Mouse (Mus musculus) thymus, postnatal 14 days (tissue): ENCODE results near the gene BC029722.
A peak's percentile ranks its signal among the peaks of the same experiment; 100 is the strongest.
"Not testable (repeated sequence)": the region's sequence is repeated elsewhere in the genome, so short reads cannot be mapped to it uniquely, and the experiment has no call there.

Experiments used
- DNase-seq: peaks from one replicate; pipeline ENCODE4 v3.0.0; 2021

The BC029722 gene

DNA sequence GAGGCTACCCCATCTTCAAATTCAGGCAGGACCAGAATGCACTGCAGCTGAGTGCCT, at the start of gene BC029722:
Gene BC029722 (minus strand): TSS at position 35 of the 57 bp plus-strand sequence.
- DNase-seq: no peak

GRCm38 (mm10) chr2:155868320-155868719, 49.1 kb upstream of the BC029722 start:
- DNase-seq: no peak

GRCm38 (mm10) chr2:155863301-155863867, 44.2 kb upstream of the BC029722 start:
- no peak for DNase-seq

- DNase-seq: no peak
Measured at GRCm38 (mm10) chr2:155862573-155863300, 43.5 kb upstream of the BC029722 start.

DNA sequence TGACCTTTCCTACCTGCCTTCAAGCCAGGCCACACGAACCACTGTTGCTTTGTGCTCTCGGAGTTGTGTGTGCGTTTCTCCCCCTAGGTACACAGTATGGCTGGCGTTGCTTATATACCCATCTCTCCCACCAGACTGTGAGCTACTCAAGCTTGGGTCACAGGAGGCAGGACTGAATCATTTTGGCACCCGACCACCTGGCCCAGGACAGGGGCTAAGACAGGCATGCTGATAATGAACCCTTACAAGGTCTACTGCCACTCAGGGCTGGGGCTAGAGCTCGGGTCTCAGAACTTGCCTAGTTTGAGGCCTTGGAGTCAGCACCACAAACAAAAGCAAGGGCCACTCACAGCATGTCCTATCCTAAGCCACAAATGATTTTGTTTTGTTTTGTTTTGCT, 42.4 kb upstream of the BC029722 start:
- DNase-seq: no peak

GRCm38 (mm10) chr2:155860102-155860501, 40.9 kb upstream of the BC029722 start:
- DNase-seq: no peak

DNA sequence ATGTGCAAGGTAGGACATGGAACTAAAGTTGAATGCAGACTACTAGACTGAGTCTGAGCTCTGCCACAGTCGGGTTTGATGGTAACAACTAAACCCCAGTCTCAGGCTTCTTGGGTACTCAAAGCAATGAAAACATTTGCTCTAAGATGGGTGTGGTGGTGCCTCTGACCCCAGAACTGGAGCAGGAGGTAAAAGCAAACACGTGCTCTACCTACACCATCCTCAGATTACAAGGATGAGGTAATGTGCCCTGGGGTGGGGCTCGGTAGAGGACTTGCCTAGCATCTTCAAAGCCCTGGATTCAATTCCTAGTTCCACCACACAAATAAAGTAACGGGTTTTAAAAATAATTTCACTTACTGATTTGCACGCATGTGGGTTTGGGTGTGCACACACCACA, 33.3 kb upstream of the BC029722 start:
- no peak for DNase-seq

GRCm38 (mm10) chr2:155850120-155850519, 30.9 kb upstream of the BC029722 start:
- no peak for DNase-seq

DNA sequence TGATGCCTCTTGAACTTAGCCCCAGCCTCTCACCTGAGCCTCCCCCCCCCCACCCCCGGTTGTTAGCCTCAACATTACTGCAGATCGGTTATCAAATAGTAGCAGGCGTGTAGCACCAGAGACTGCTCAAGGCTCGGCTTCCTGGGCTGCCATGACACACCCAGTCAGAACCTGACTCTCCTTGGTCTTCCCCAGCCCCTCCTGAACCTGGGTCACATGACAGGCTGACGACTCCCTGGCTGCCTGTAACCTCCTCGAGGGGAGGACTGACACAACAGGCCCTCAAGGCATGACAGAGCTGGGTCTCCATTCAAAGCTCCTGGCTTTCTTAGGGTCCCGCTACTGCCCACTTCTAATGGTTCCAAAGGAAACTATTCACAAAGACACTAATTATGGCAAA, 30.2 kb upstream of the BC029722 start:
- no peak for DNase-seq

GRCm38 (mm10) chr2:155848291-155848690, 29.1 kb upstream of the BC029722 start:
- peak; percentile 80 for DNase-seq

- no peak for DNase-seq
Measured at GRCm38 (mm10) chr2:155846930-155847329, 27.7 kb upstream of the BC029722 start.

DNA sequence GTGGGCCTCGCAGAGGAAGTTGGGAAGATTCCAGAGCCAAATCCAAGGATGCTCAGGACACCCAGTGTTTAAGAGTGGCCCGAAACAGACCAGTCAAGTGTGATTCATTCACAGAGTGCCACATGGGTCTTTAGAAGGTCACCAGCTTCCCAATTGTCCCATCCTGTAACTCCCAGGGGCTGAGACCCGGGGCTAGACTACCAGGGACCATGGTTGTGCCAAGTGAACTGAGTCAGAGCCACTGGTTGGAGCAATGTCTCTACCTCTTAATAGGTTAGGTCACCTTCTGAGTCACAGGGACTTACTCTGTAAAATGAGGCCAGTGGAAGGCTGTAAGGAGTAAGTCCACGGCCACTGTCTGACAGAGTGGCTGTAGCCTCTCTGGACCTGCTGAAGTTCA, 19.7 kb upstream of the BC029722 start:
- DNase-seq: no peak

GRCm38 (mm10) chr2:155837961-155838360, 18.7 kb upstream of the BC029722 start:
- DNase-seq: no peak

DNA sequence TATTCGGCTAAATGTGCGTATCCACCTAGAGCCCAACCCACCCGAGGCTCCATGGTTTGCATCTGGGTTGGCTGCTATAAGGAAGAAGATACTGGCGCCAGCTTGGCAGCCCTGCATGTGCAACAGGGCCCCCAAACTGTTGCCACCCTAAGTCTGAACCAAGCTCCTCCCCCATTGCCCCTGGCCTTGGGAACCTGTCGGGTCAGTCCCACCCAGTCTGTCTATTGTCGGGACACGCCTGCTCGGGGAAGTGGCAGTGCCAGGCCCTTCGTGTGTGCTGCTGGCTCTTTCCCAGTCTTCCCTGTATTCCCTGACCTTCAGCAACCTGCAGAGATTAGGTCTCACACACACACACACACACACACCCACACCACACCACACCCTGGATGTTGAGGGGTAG, 15.5 kb upstream of the BC029722 start, which contains the start of gene Fam83c:
Gene Fam83c (minus strand): TSS at position 123 of the 400 bp plus-strand sequence.
- DNase-seq: no peak

- DNase-seq: not testable (repeated sequence)
Measured at GRCm38 (mm10) chr2:155832087-155832486, 12.9 kb upstream of the BC029722 start.

- no peak for DNase-seq
Measured at GRCm38 (mm10) chr2:155831302-155831701, 12.1 kb upstream of the BC029722 start.

- DNase-seq: no peak
Measured at GRCm38 (mm10) chr2:155830841-155831240, 11.6 kb upstream of the BC029722 start.

GRCm38 (mm10) chr2:155826630-155827424, 7.6 kb upstream of the BC029722 start, which contains the start of gene Eif6:
TSS of gene Eif6 (minus strand) at chr2:155826925.
- peak; percentile 89 for DNase-seq

- no peak for DNase-seq
Measured at GRCm38 (mm10) chr2:155825904-155826629, 6.8 kb upstream of the BC029722 start.

DNA sequence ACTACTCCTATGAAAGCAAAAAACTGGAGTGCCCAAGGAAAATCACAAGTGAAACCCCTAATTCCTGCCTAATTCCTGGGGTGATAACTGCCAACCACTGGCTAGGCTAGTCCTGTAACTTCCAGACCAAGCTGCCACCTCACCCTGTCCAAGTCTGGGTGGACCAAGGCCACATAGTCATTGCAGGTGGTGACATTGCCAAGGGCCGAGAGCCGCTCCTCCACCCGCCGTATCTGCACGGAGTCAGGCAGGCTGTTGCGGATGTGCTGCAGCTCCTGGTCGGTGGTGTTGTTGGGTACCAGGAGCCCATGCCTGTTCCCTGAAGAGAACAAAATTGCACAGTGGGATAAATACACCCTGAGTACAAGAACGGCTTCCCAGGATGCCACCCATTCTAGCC, 4.5 kb upstream of the BC029722 start:
- DNase-seq: no peak

DNA sequence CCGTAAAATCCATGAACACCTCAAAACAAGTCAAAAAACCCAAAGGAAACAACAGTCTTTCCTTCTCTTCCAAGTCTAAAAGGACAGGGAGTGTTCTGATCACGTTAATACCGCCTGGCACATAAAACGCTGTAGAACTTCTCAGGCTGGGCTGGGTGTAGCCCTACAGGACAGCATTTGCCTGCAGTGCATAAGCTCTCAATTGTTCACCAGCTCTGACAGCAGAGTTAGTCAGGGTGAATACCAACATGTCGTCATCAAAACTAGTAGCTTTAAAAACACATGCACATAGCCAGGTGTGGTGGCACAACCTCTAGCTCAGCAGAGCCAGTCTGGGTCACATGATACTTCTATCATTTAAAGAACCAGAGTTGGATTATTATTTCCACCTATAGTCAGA, 1.6 kb upstream of the BC029722 start:
- no peak for DNase-seq

DNA sequence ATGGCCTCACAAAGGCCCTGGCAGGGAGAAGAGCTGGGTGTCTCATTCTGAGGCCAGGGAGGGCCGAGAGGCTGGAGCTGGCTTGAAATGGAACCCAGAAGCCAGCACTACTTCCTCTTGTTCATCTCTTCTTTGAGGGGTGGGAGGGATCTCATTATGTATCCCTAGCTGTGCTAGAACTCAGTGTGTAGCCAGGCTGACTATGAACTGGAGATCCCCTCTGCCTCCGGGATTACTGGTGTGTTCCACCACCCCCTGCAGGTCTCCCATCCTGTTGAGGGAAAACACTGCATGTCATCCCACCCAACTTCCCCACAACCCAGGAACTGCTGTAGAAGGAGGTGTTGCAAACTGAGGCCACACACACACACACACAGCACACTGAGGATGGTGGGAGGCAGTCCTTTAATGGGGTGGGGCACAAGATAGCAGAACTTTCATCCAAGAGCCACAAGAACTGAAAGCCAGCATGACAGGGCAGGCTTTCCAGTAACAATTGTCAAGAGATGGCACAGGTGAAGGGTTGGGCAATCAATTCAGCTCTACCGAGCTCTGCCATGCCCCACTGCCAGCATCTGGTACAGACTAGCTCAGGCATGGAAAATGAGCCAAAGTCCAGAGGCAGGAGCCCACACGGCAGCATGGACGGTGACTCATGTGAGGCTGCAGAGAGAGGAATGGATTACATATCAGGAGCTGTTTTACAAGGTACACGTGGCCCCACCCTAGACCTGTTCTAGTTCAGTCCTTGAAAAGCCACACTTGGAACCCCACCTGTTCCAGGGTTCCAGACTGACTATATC, 424 bp upstream of the BC029722 start:
- DNase-seq: no peak
